Mouse (Mus musculus) liver, postnatal 0 days (tissue): Measurements from ENCODE around the gene Tmcc3. TPM values are rescaled to one million over a fixed set of nuclear protein-coding genes. Genes with fewer than 3 reads are reported as not detected.

Source experiments
- ATAC-seq: fragments of 200-750 bp; cut with Nextera tagmentation; 2 replicates; pipeline ENCODE4 v1.8.0; 2017; ENCODE audit warnings: mild to moderate bottlenecking, moderate library complexity
- DNase-seq: peaks from one replicate; pipeline ENCODE4 v3.0.0-alpha.2; 2016
- H3K27ac ChIP-seq: fragments of 300-500 bp; sonication (generic); 2 replicates; pipeline ENCODE4 v1.5.1; 2014; ENCODE audit warnings: antibody characterized with exemption, moderate library complexity, mild to moderate bottlenecking, low read depth
- H3K27me3 ChIP-seq: fragments of 300-500 bp; sonication (generic); 2 replicates; pipeline ENCODE4 v1.6.1; 2014; ENCODE audit warnings: low read length, control low read depth, mixed read lengths; ENCODE audit not compliant: insufficient read depth
- H3K36me3 ChIP-seq: fragments of 300-500 bp; sonication (generic); replicated peaks from 2 replicates; pipeline ENCODE4 v1.6.1; 2014; ENCODE audit warnings: mild to moderate bottlenecking, control low read depth, low read length, moderate library complexity, mixed read lengths; ENCODE audit not compliant: insufficient read depth
- H3K4me1 ChIP-seq: fragments of 300-500 bp; sonication (generic); 2 replicates; pipeline ENCODE4 v1.6.1; 2014; ENCODE audit warnings: antibody characterized with exemption, mild to moderate bottlenecking, control low read depth; ENCODE audit not compliant: insufficient read depth
- H3K4me2 ChIP-seq: fragments of 300-500 bp; sonication (generic); 2 replicates; pipeline ENCODE4 v1.6.1; 2014; ENCODE audit warnings: low read depth, mild to moderate bottlenecking, low read length, moderate library complexity, mixed read lengths
- H3K4me3 ChIP-seq: fragments of 300-500 bp; sonication (generic); 2 replicates; pipeline ENCODE4 v1.5.1; 2014; ENCODE audit warnings: low read depth, low read length
- H3K9ac ChIP-seq: fragments of 300-500 bp; sonication (generic); replicated peaks from 2 replicates; pipeline ENCODE4 v1.6.1; 2014; ENCODE audit warnings: mild to moderate bottlenecking, moderate library complexity
- H3K9me3 ChIP-seq: fragments of 300-500 bp; sonication (generic); 2 replicates; pipeline ENCODE4 v1.6.1; 2016; ENCODE audit warnings: mild to moderate bottlenecking, control low read depth, low read length, mixed read lengths
- CTCF ChIP-seq: sonication (generic); IDR thresholded peaks from 2 replicates; pipeline ENCODE4 v1.5.1; 2016; ENCODE audit warnings: antibody characterized with exemption, low read depth
- EP300 ChIP-seq: IDR thresholded peaks from 2 replicates; pipeline ENCODE4 v1.6.1; 2016; ENCODE audit warnings: antibody characterized with exemption, low read depth, mild to moderate bottlenecking
- WGBS: fragments of 180-500 bp; shearing (Covaris S2); extraction: QIAGEN DNeasy Blood & Tissue Kit; methylation state at CpG from one replicate; pipeline ENCODE4 v1.1.7; 2014; ENCODE audit not compliant: insufficient replicate concordance; 5-methylcytosine and 5-hydroxymethylcytosine counted together
- polyA plus RNA-seq: library from polyadenylated mRNA; unstranded; fragments of >200 nt; fragmentation: Nextera tagmentation; extraction: Ambion mirVana; gene quantifications from 2 replicates; pipeline ENCODE4 v1.2.1, GENCODE M21; 2015

Tmcc3 gene
- polyA plus RNA-seq, 1 experiment from 2014 or later, result 6.6 TPM

- DNase-seq (peak; percentile 26), ATAC-seq (no peak)
- no peaks in the 10 kb centered on the region for H3K27me3 ChIP-seq
- H3K4me3 ChIP-seq, result no peak overlapping the region
- 42% methylated on average over 10 of the region's 10 CpGs for WGBS
- TF ChIP-seq CTCF (0 out of 2 replicates have a peak, but pooled peaks have one; percentile 11), EP300 (no peak)
- no peaks in the 10 kb centered on the region for H3K9me3 ChIP-seq
- no peak overlapping the region for H3K27ac ChIP-seq
- H3K36me3 ChIP-seq, result no peaks in the 10 kb centered on the region
- H3K9ac ChIP-seq, result no peak overlapping the region
- H3K4me1 ChIP-seq, result peaks cover 21% of the 10 kb centered on the region
- H3K4me2 ChIP-seq, result no peak overlapping the region
Observed at GRCm38 (mm10) chr10:94521776-94522175, 210.0 kb downstream of the Tmcc3 start.

GRCm38 (mm10) chr10:94523297-94523696 lies 211.5 kb downstream of the Tmcc3 start:
- no peaks in the 10 kb centered on the region for H3K27me3 ChIP-seq
- ATAC-seq, result no peak
- H3K4me1 ChIP-seq, result peaks cover 33% of the 10 kb centered on the region
- H3K9ac ChIP-seq, result no peak overlapping the region
- no peaks in the 10 kb centered on the region for H3K9me3 ChIP-seq
- H3K27ac ChIP-seq, result no peak overlapping the region
- H3K4me3 ChIP-seq, result no peak overlapping the region
- TF ChIP-seq EP300 (no peak), CTCF (no peak)
- no peak for DNase-seq
- no peaks in the 10 kb centered on the region for H3K36me3 ChIP-seq
- 71% methylated on average over 8 of the region's 8 CpGs for WGBS
- H3K4me2 ChIP-seq, result no peak overlapping the region

GRCm38 (mm10) chr10:94523711-94524156 lies 212.0 kb downstream of the Tmcc3 start:
- Histone ChIP-seq H3K4me2 (no peak overlapping the region), H3K36me3 (no peaks in the 10 kb centered on the region), H3K4me1 (peaks cover 33% of the 10 kb centered on the region), H3K27ac (no peak overlapping the region), H3K27me3 (no peaks in the 10 kb centered on the region), H3K9ac (no peak overlapping the region), H3K9me3 (no peaks in the 10 kb centered on the region), H3K4me3 (no peak overlapping the region)
- no peak for TF ChIP-seq EP300
- TF ChIP-seq CTCF, result no peak
- DNase-seq (peak; percentile 71), ATAC-seq (0 out of 2 replicates have a peak, but pooled peaks have one; percentile 18)
- WGBS, result 38% methylated on average over 18 of the region's 18 CpGs

- no peak for DNase-seq
- no peak overlapping the region for H3K27ac ChIP-seq
- no peak overlapping the region for H3K4me3 ChIP-seq
- no peak for ATAC-seq
- H3K9ac ChIP-seq, result no peak overlapping the region
- H3K9me3 ChIP-seq, result no peaks in the 10 kb centered on the region
- no peak overlapping the region for H3K4me2 ChIP-seq
- H3K27me3 ChIP-seq, result no peaks in the 10 kb centered on the region
- WGBS, result 61% methylated on average over 6 of the region's 6 CpGs
- TF ChIP-seq EP300 (no peak), CTCF (no peak)
- peaks cover 33% of the 10 kb centered on the region for H3K4me1 ChIP-seq
- H3K36me3 ChIP-seq, result no peaks in the 10 kb centered on the region
Observed at GRCm38 (mm10) chr10:94524966-94525365, 213.2 kb downstream of the Tmcc3 start.

DNA sequence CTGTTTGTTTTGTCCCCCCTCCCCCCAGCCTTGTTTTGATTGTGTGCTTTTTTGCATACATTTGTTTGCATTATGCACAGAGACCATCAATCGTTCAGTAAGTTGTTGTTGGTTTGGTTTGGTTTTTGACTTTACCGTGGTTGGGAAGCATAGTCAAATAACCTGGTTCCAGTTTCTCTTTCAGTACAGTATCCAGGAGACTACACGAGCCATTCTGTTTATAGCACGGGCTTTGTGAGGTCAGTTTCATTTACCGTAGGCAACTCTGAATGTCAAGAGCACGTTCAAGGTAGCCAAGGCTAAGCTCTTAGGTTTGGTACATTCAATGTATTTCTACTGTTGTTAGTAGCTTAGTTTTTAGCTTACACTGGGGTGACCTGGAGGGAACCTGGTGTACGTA lies 214.0 kb downstream of the Tmcc3 start:
- Histone ChIP-seq H3K27me3 (no peaks in the 10 kb centered on the region), H3K9me3 (no peaks in the 10 kb centered on the region), H3K9ac (no peak overlapping the region), H3K27ac (no peak overlapping the region), H3K4me1 (peaks cover 33% of the 10 kb centered on the region), H3K4me3 (no peak overlapping the region), H3K4me2 (no peak overlapping the region), H3K36me3 (no peaks in the 10 kb centered on the region)
- TF ChIP-seq CTCF, result no peak
- ATAC-seq (no peak), DNase-seq (no peak)
- WGBS, result 59% methylated on average over 7 of the region's 7 CpGs

DNA sequence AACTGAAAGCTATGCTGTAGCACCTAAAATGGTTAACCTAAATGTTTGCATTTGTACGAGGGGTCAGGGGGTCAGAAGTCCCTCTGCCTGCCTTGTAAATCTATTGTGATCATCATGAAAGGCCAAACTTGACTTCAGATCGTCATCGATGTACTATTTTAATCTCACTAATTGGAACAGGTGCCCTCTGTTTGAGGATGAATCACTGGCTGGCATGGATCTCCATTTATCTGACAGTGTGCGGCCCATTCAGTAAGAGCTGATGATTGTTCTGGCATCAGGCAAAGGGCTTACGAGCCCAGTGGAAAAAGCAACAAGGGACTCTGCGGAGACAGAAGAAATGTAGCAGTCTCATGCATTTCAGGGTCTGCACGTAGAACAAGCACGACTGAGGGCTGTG lies 215.1 kb downstream of the Tmcc3 start:
- no peak for ATAC-seq
- WGBS, result 59% methylated on average over 8 of the region's 8 CpGs
- no peaks in the 10 kb centered on the region for H3K9me3 ChIP-seq
- peaks cover 25% of the 10 kb centered on the region for H3K4me1 ChIP-seq
- no peak for DNase-seq
- H3K4me3 ChIP-seq, result no peak overlapping the region
- H3K27ac ChIP-seq, result no peak overlapping the region
- TF ChIP-seq CTCF, result no peak
- H3K9ac ChIP-seq, result no peak overlapping the region
- H3K4me2 ChIP-seq, result no peak overlapping the region
- no peaks in the 10 kb centered on the region for H3K27me3 ChIP-seq
- H3K36me3 ChIP-seq, result no peaks in the 10 kb centered on the region

DNA sequence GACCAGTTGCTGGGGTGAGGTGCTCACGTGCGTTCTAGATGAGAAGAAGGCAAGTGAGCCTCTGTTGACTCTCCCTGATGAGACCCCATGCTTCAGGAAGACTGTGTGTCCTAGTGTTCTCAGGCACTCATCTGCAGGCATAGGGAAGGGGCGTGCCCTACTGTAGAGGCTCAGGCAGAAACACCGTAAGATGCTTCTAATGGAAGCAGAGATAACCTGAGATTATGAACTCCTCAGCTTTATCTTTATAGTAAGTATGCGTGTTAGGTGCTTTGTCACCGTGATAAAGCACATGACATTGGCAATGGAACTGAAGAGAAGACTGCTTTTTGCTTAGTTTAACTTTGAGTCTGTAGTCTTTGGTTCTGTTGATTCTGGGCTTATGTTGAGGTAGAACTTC lies 215.5 kb downstream of the Tmcc3 start:
- Histone ChIP-seq H3K27ac (no peak overlapping the region), H3K36me3 (no peaks in the 10 kb centered on the region), H3K4me2 (no peak overlapping the region), H3K27me3 (no peaks in the 10 kb centered on the region), H3K9ac (no peak overlapping the region), H3K4me1 (peaks cover 25% of the 10 kb centered on the region), H3K9me3 (no peaks in the 10 kb centered on the region), H3K4me3 (no peak overlapping the region)
- DNase-seq (no peak), ATAC-seq (no peak)
- WGBS, result 62% methylated on average over 6 of the region's 6 CpGs
- peak; percentile 35 for TF ChIP-seq EP300
- no peak for TF ChIP-seq CTCF
